Mouse (Mus musculus) midbrain, postnatal 0 days (tissue): Measurements from ENCODE around the gene Vps35l. TPM values are rescaled to one million over a fixed set of nuclear protein-coding genes. Genes with fewer than 3 reads are reported as not detected.

Experiments
- ATAC-seq: fragments of 200-750 bp; cut with Nextera tagmentation; 2 replicates; pipeline ENCODE4 v1.8.0; 2017; ENCODE audit warnings: moderate number of reproducible peaks, mild to moderate bottlenecking, moderate TSS enrichment, moderate library complexity; ENCODE audit not compliant: low FRiP score
- DNase-seq: peaks from one replicate; pipeline ENCODE4 v3.0.0-alpha.2; 2015; ENCODE audit warnings: low spot score
- H3K27ac ChIP-seq: fragments of 300-500 bp; sonication (generic); 2 replicates; pipeline ENCODE4 v1.5.1; 2014; ENCODE audit warnings: low read depth, mild to moderate bottlenecking, low read length, mixed read lengths
- H3K27me3 ChIP-seq: fragments of 300-500 bp; sonication (generic); 2 replicates; pipeline ENCODE4 v1.6.1; 2014; ENCODE audit warnings: low read length, control low read depth, mixed read lengths; ENCODE audit not compliant: insufficient read depth
- H3K36me3 ChIP-seq: fragments of 300-500 bp; sonication (generic); 2 replicates; pipeline ENCODE4 v1.6.1; 2014; ENCODE audit warnings: low read length, control low read depth, mixed read lengths; ENCODE audit not compliant: insufficient read depth
- H3K4me1 ChIP-seq: fragments of 300-500 bp; sonication (generic); 2 replicates; pipeline ENCODE4 v1.6.1; 2014; ENCODE audit warnings: mild to moderate bottlenecking, control low read depth, antibody characterized with exemption, low read length, mixed read lengths; ENCODE audit not compliant: insufficient read depth
- H3K4me2 ChIP-seq: fragments of 300-500 bp; sonication (generic); 2 replicates; pipeline ENCODE4 v1.6.1; 2014; ENCODE audit warnings: low read depth, mild to moderate bottlenecking, low read length, mixed read lengths; ENCODE audit not compliant: poor library complexity, severe bottlenecking
- H3K4me3 ChIP-seq: fragments of 300-500 bp; sonication (generic); 2 replicates; pipeline ENCODE4 v1.5.1; 2014; ENCODE audit warnings: low read depth, mild to moderate bottlenecking, low read length, moderate library complexity
- H3K9ac ChIP-seq: fragments of 300-500 bp; sonication (generic); replicated peaks from 2 replicates; pipeline ENCODE4 v1.6.1; 2014; ENCODE audit warnings: mild to moderate bottlenecking, low read length, moderate library complexity, mixed read lengths; ENCODE audit not compliant: poor library complexity, severe bottlenecking
- H3K9me3 ChIP-seq: fragments of 300-500 bp; sonication (generic); 2 replicates; pipeline ENCODE4 v1.6.1; 2016; ENCODE audit warnings: low read length, control low read depth
- CTCF ChIP-seq: IDR thresholded peaks from 2 replicates; pipeline ENCODE4 v1.5.1; 2016; ENCODE audit warnings: antibody characterized with exemption, mild to moderate bottlenecking
- WGBS: fragments of 180-500 bp; shearing (Covaris S2); extraction: QIAGEN DNeasy Blood & Tissue Kit; methylation state at CpG from one replicate; pipeline ENCODE4 v1.1.7; 2014; 5-methylcytosine and 5-hydroxymethylcytosine counted together
- polyA plus RNA-seq: library from polyadenylated mRNA; unstranded; fragments of >200 nt; fragmentation: Nextera tagmentation; extraction: Ambion mirVana; gene quantifications from 2 replicates; pipeline ENCODE4 v1.2.1, GENCODE M21; 2015
- total RNA-seq: library from RNA; depleted of rRNA; stranded (reverse); fragments of >200 nt; gene quantifications from 2 replicates; pipeline ENCODE4 v1.2.3, GENCODE M21; 2014

The Vps35l gene
- total and polyA plus RNA-seq, 2 experiments from 2014 or later = 89.4 to 114 TPM

GRCm38 (mm10) chr7:118821887-118822556 is 82.0 kb downstream of the Vps35l start:
- H3K27ac ChIP-seq = no peak overlapping the region
- peaks cover 43% of the 10 kb centered on the region for H3K36me3 ChIP-seq
- no peak overlapping the region for H3K9ac ChIP-seq
- 90% methylated on average over 12 of the region's 12 CpGs for WGBS
- H3K4me3 ChIP-seq = no peak overlapping the region
- no peaks in the 10 kb centered on the region for H3K4me1 ChIP-seq
- no peak for TF ChIP-seq CTCF
- H3K4me2 ChIP-seq = no peak overlapping the region
- ATAC-seq = no peak
- H3K9me3 ChIP-seq = no peaks in the 10 kb centered on the region
- no peaks in the 10 kb centered on the region for H3K27me3 ChIP-seq
- DNase-seq = no peak

DNA sequence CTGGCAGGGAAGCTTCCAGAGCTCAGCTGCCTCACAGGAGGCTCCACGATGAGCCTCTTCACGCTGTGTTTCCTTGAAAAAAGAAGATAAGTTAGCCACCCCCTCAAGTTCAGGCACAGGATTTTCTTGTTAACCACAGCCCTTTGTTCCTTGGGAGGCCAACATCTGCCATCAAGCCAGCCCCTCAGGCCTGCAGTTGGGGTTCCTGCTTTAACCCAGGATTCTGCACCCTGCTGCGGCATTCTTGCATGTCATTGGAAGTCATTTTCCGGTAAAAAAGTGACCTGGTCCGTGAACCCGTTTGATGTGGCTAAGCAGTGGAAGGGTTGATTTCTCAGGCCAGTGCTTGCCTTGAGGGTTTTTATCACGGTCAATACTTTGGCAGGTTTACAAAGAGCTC is 84.4 kb downstream of the Vps35l start:
- no peaks in the 10 kb centered on the region for H3K4me1 ChIP-seq
- H3K9me3 ChIP-seq = no peaks in the 10 kb centered on the region
- TF ChIP-seq CTCF = no peak
- no peak overlapping the region for H3K27ac ChIP-seq
- ATAC-seq = no peak
- H3K9ac ChIP-seq = no peak overlapping the region
- DNase-seq = no peak
- 42% methylated on average over 7 of the region's 7 CpGs for WGBS
- peaks cover 36% of the 10 kb centered on the region for H3K36me3 ChIP-seq
- no peak overlapping the region for H3K4me3 ChIP-seq
- no peak overlapping the region for H3K4me2 ChIP-seq
- H3K27me3 ChIP-seq = no peaks in the 10 kb centered on the region

DNA sequence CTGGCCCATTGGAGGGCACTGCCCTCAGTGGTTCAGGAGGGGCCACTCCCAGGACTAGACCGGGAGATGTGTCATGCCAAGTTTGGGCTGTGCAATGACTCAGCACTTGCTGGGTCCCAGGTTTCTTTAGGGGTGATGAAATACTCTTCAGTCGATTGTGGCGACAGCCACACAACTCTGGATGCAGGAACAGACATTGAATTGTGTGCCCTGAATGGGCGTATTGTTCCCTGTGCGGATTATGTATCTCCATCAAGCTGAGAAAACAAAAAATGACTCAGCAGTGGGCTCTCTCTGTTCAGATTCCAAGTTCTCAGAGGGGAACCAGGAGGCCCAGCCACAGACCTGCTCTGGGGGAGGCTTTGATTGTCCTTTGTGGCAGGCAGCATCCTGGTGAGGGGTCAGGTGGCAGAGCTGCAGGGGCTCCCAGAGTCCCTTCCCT is 88.0 kb downstream of the Vps35l start:
- Histone ChIP-seq H3K4me3 (no peak overlapping the region), H3K27ac (no peak overlapping the region), H3K27me3 (no peaks in the 10 kb centered on the region), H3K36me3 (peaks cover 49% of the 10 kb centered on the region), H3K4me2 (no peak overlapping the region), H3K9ac (no peak overlapping the region), H3K9me3 (no peaks in the 10 kb centered on the region), H3K4me1 (no peaks in the 10 kb centered on the region)
- 15% methylated on average over 5 of the region's 5 CpGs for WGBS
- ATAC-seq = 0 out of 2 replicates have a peak, but pooled peaks have one; percentile 8
- peak; percentile 32 for DNase-seq
- no peak for TF ChIP-seq CTCF

- no peak overlapping the region for H3K27ac ChIP-seq
- no peak overlapping the region for H3K9ac ChIP-seq
- H3K36me3 ChIP-seq = peaks cover 77% of the 10 kb centered on the region
- no peak for DNase-seq
- 86% methylated on average over 5 of the region's 5 CpGs for WGBS
- no peak for ATAC-seq
- no peak overlapping the region for H3K4me2 ChIP-seq
- H3K4me1 ChIP-seq = no peaks in the 10 kb centered on the region
- no peak overlapping the region for H3K4me3 ChIP-seq
- TF ChIP-seq CTCF = no peak
- H3K27me3 ChIP-seq = no peaks in the 10 kb centered on the region
- H3K9me3 ChIP-seq = no peaks in the 10 kb centered on the region
Measured at GRCm38 (mm10) chr7:118837901-118838300, 97.9 kb downstream of the Vps35l start.

DNA sequence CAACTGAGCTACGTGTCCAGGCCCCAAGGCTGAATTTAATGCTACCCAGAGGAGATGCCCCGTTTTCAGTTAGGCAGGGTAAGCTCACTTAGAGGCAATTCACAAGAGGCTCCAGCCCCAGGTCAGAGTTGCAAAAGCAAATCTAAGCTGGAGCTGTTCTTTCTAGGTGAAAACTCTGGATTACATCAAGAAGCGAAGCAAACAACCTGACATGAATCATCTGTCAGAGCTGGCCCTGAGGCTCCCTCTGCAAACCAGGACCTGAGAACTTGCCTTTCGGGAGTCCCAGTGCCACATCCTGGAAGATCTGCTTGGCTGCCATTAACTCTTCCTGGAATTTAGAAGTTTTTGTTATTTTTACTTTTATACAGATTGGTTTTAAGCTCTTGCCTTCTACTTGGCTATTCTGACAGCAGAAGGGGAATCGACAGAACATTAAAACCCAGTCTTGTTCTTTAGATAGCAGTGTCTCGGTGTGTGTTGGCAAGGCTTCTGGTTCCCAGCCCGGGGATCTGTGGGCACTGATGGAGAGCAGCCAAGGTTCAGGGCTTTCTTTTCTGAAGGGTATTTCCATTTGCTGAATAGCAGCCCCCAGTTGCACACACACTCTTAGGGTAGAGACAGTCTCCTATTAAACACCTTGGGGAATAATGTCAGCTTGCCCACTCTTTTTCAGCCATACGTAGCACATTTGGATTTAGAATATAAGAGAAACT is 101.2 kb downstream of the Vps35l start:
- peak overlapping the region; percentile 34; the same call in 1 of the 2 replicates for H3K27ac ChIP-seq
- H3K9me3 ChIP-seq = no peaks in the 10 kb centered on the region
- H3K27me3 ChIP-seq = no peaks in the 10 kb centered on the region
- H3K36me3 ChIP-seq = peaks cover 71% of the 10 kb centered on the region
- H3K9ac ChIP-seq = no peak overlapping the region
- H3K4me1 ChIP-seq = no peaks in the 10 kb centered on the region
- DNase-seq = peak; percentile 72
- H3K4me2 ChIP-seq = no peak overlapping the region
- no peak for ATAC-seq
- TF ChIP-seq CTCF = no peak
- WGBS = 64% methylated on average over 8 of the region's 8 CpGs
- H3K4me3 ChIP-seq = no peak overlapping the region

DNA sequence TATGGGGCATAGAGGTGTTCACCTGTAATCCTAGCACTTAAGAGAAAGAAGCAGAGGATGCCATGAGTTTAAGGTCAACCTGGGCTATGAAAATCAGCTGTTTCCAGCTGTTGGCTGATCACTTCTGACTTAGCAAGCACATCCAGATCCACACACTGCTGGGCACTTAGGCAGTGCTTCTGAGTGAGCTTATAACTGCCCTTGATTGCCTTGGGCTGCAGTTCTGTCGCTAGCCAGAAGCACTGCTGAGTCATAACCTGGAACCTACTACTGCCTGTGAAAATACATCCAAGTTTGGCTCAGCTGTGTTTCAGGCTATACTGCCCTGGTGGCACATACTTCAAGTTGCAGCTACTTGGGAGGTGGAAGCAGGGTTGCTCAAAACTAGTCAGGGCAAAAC is 101.8 kb downstream of the Vps35l start:
- H3K27ac ChIP-seq = no peak overlapping the region
- 0 out of 2 replicates have a peak, but pooled peaks have one; percentile 11 for TF ChIP-seq CTCF
- H3K9me3 ChIP-seq = no peaks in the 10 kb centered on the region
- no peak overlapping the region for H3K9ac ChIP-seq
- no peak overlapping the region for H3K4me2 ChIP-seq
- no peaks in the 10 kb centered on the region for H3K4me1 ChIP-seq
- no peak overlapping the region for H3K4me3 ChIP-seq
- peaks cover 71% of the 10 kb centered on the region for H3K36me3 ChIP-seq
- H3K27me3 ChIP-seq = no peaks in the 10 kb centered on the region
- 52% methylated on average over 1 of the region's 1 CpGs for WGBS
- DNase-seq (peak; percentile 16), ATAC-seq (no peak)
